Mouse (Mus musculus) lung, postnatal 0 days (tissue): ENCODE measurements around the gene Cds2. TPM values are rescaled to one million over a fixed set of nuclear protein-coding genes. Genes with fewer than 3 reads are reported as not detected.
A peak's percentile ranks its signal among the peaks of the same experiment; 100 is the strongest.
"Not testable (repeated sequence)": the region's sequence is repeated elsewhere in the genome, so short reads cannot be mapped to it uniquely, and the experiment has no call there.

ENCODE experiments used
- ATAC-seq: fragments of 200-750 bp; cut with Nextera tagmentation; 2 replicates; pipeline ENCODE4 v1.8.0; 2017; ENCODE audit warnings: moderate library complexity
- DNase-seq: peaks from one replicate; pipeline ENCODE4 v3.0.0-alpha.2; 2016; ENCODE audit warnings: low spot score
- H3K27ac ChIP-seq: fragments of 300-500 bp; sonication (generic); 2 replicates; pipeline ENCODE4 v1.5.1; 2014; ENCODE audit warnings: antibody characterized with exemption, mild to moderate bottlenecking, low read length, mixed read lengths
- H3K27me3 ChIP-seq: fragments of 300-500 bp; sonication (generic); replicated peaks from 2 replicates; pipeline ENCODE4 v1.6.1; 2014; ENCODE audit warnings: low read length, mixed read lengths; ENCODE audit not compliant: insufficient read depth
- H3K36me3 ChIP-seq: fragments of 300-500 bp; sonication (generic); 2 replicates; pipeline ENCODE4 v1.6.1; 2014; ENCODE audit warnings: low read length, mixed read lengths; ENCODE audit not compliant: insufficient read depth
- H3K4me1 ChIP-seq: fragments of 300-500 bp; sonication (generic); 2 replicates; pipeline ENCODE4 v1.6.1; 2014; ENCODE audit warnings: antibody characterized with exemption, low read depth, low read length, mixed read lengths; ENCODE audit not compliant: insufficient read depth
- H3K4me2 ChIP-seq: fragments of 300-500 bp; sonication (generic); replicated peaks from 2 replicates; pipeline ENCODE4 v1.6.1; 2014; ENCODE audit warnings: low read depth, mild to moderate bottlenecking, low read length, moderate library complexity, mixed read lengths
- H3K4me3 ChIP-seq: fragments of 300-500 bp; sonication (generic); 2 replicates; pipeline ENCODE4 v1.5.1; 2014; ENCODE audit warnings: low read depth, low read length
- H3K9ac ChIP-seq: fragments of 300-500 bp; sonication (generic); replicated peaks from 2 replicates; pipeline ENCODE4 v1.6.1; 2014; ENCODE audit warnings: low read depth, mild to moderate bottlenecking
- H3K9me3 ChIP-seq: fragments of 300-500 bp; sonication (generic); 2 replicates; pipeline ENCODE4 v1.6.1; 2016; ENCODE audit warnings: low read length, mixed read lengths
- CTCF ChIP-seq: IDR thresholded peaks from 2 replicates; pipeline ENCODE4 v1.5.1; 2016; ENCODE audit warnings: antibody characterized with exemption, mild to moderate bottlenecking
- EP300 ChIP-seq: IDR thresholded peaks from 2 replicates; pipeline ENCODE4 v1.6.1; 2016; ENCODE audit warnings: antibody characterized with exemption, mild to moderate bottlenecking, control low read depth
- WGBS: fragments of 180-500 bp; shearing (Covaris S2); extraction: QIAGEN DNeasy Blood & Tissue Kit; methylation state at CpG from one replicate; pipeline ENCODE4 v1.1.7; 2014; 5-methylcytosine and 5-hydroxymethylcytosine counted together
- polyA plus RNA-seq: library from polyadenylated mRNA; unstranded; fragments of >200 nt; fragmentation: Nextera tagmentation; extraction: Ambion mirVana; gene quantifications from 2 replicates; pipeline ENCODE4 v1.2.1, GENCODE M21; 2015

The Cds2 gene
- polyA plus RNA-seq, 1 experiment from 2014 or later: 32.3 TPM

- DNase-seq (no peak), ATAC-seq (no peak)
- H3K4me1 ChIP-seq: no peaks in the 10 kb centered on the region
- WGBS: 75% methylated on average over 5 of the region's 5 CpGs
- no peak overlapping the region for H3K4me2 ChIP-seq
- no peaks in the 10 kb centered on the region for H3K9me3 ChIP-seq
- no peak overlapping the region for H3K4me3 ChIP-seq
- H3K9ac ChIP-seq: no peak overlapping the region
- H3K36me3 ChIP-seq: peaks cover 3% of the 10 kb centered on the region; the same call in 1 of the 2 replicates
- no peaks in the 10 kb centered on the region for H3K27me3 ChIP-seq
- no peak overlapping the region for H3K27ac ChIP-seq
- no peak for TF ChIP-seq EP300
- TF ChIP-seq CTCF: no peak
Observed at GRCm38 (mm10) chr2:132312616-132313015, 49.7 kb downstream of the Cds2 start.

- WGBS: 95% methylated on average over 2 of the region's 2 CpGs
- Histone ChIP-seq H3K9ac (no peak overlapping the region), H3K36me3 (no peaks in the 10 kb centered on the region), H3K4me1 (no peaks in the 10 kb centered on the region), H3K27me3 (no peaks in the 10 kb centered on the region), H3K4me3 (no peak overlapping the region), H3K9me3 (no peaks in the 10 kb centered on the region), H3K27ac (no peak overlapping the region), H3K4me2 (no peak overlapping the region)
- DNase-seq (no peak), ATAC-seq (no peak)
- TF ChIP-seq EP300: no peak
Observed at GRCm38 (mm10) chr2:132313568-132313967, 50.6 kb downstream of the Cds2 start.

GRCm38 (mm10) chr2:132314057-132314456, 51.1 kb downstream of the Cds2 start:
- H3K4me2 ChIP-seq, H3K4me3 ChIP-seq, H3K36me3 ChIP-seq, H3K9ac ChIP-seq, DNase-seq, H3K27me3 ChIP-seq, H3K4me1 ChIP-seq, H3K27ac ChIP-seq, H3K9me3 ChIP-seq, ATAC-seq: not testable (repeated sequence)
- TF ChIP-seq CTCF: 0 out of 2 replicates have a peak, but pooled peaks have one; percentile 15
- WGBS: 83% methylated on average over 8 of the region's 8 CpGs

- DNase-seq (peak; percentile 87), ATAC-seq (peak; percentile 68)
- no peaks in the 10 kb centered on the region for H3K36me3 ChIP-seq
- H3K4me2 ChIP-seq: no peak overlapping the region
- H3K27me3 ChIP-seq: no peaks in the 10 kb centered on the region
- H3K4me3 ChIP-seq: no peak overlapping the region
- TF ChIP-seq EP300: no peak
- TF ChIP-seq CTCF: peak; percentile 93
- no peaks in the 10 kb centered on the region for H3K9me3 ChIP-seq
- no peak overlapping the region for H3K27ac ChIP-seq
- H3K4me1 ChIP-seq: no peaks in the 10 kb centered on the region
- 38% methylated on average over 8 of the region's 8 CpGs for WGBS
- H3K9ac ChIP-seq: no peak overlapping the region
Observed at GRCm38 (mm10) chr2:132316041-132316808, 53.3 kb downstream of the Cds2 start.

- ATAC-seq (no peak), DNase-seq (no peak)
- Histone ChIP-seq H3K4me3 (no peak overlapping the region), H3K27me3 (no peaks in the 10 kb centered on the region), H3K9me3 (no peaks in the 10 kb centered on the region), H3K4me2 (no peak overlapping the region), H3K4me1 (no peaks in the 10 kb centered on the region), H3K27ac (no peak overlapping the region), H3K36me3 (no peaks in the 10 kb centered on the region), H3K9ac (no peak overlapping the region)
- 76% methylated on average over 1 of the region's 1 CpGs for WGBS
- TF ChIP-seq EP300 (no peak), CTCF (no peak)
Observed at GRCm38 (mm10) chr2:132317178-132317577, 54.2 kb downstream of the Cds2 start.

GRCm38 (mm10) chr2:132320516-132320915, 57.6 kb downstream of the Cds2 start:
- 73% methylated on average over 5 of the region's 5 CpGs for WGBS
- DNase-seq: no peak

More at GRCm38 (mm10) chr2:132320516-132320915, 57.6 kb downstream of the Cds2 start:
- H3K27me3 ChIP-seq: no peaks in the 10 kb centered on the region
- no peaks in the 10 kb centered on the region for H3K4me1 ChIP-seq
- no peak overlapping the region for H3K4me2 ChIP-seq
- no peak overlapping the region for H3K9ac ChIP-seq
- H3K4me3 ChIP-seq: no peak overlapping the region
- no peak overlapping the region for H3K27ac ChIP-seq
- ATAC-seq: no peak
- H3K36me3 ChIP-seq: no peaks in the 10 kb centered on the region
- TF ChIP-seq CTCF: no peak
- no peak for TF ChIP-seq EP300
- H3K9me3 ChIP-seq: no peaks in the 10 kb centered on the region
